Mouse (Mus musculus) lung, embryonic 16.5 days (tissue): ENCODE measurements around the gene Tbck. TPM values are rescaled to one million over a fixed set of nuclear protein-coding genes. Genes with fewer than 3 reads are reported as not detected.

ENCODE experiments used
- ATAC-seq: fragments of 200-750 bp; cut with Nextera tagmentation; 2 replicates; pipeline ENCODE4 v1.8.0; 2017; ENCODE audit warnings: low read depth, mild to moderate bottlenecking, moderate library complexity
- H3K27ac ChIP-seq: fragments of 300-500 bp; sonication (generic); 2 replicates; pipeline ENCODE4 v1.5.1; 2014; ENCODE audit warnings: mild to moderate bottlenecking, control low read depth, low read length
- H3K27me3 ChIP-seq: fragments of 300-500 bp; sonication (generic); 2 replicates; pipeline ENCODE4 v1.6.1; 2014; ENCODE audit warnings: low read depth, low read length, mixed read lengths; ENCODE audit not compliant: control insufficient read depth, insufficient read depth
- H3K36me3 ChIP-seq: fragments of 300-500 bp; sonication (generic); 2 replicates; pipeline ENCODE4 v1.6.1; 2014; ENCODE audit warnings: low read length; ENCODE audit not compliant: control insufficient read depth, insufficient read depth
- H3K4me1 ChIP-seq: fragments of 300-500 bp; sonication (generic); replicated peaks from 2 replicates; pipeline ENCODE4 v1.6.1; 2014; ENCODE audit warnings: low read length, mixed read lengths; ENCODE audit not compliant: control insufficient read depth, insufficient read depth
- H3K4me2 ChIP-seq: fragments of 300-500 bp; sonication (generic); 2 replicates; pipeline ENCODE4 v1.6.1; 2014; ENCODE audit warnings: low read depth, low read length, control low read depth
- H3K4me3 ChIP-seq: fragments of 300-500 bp; sonication (generic); 2 replicates; pipeline ENCODE4 v1.5.1; 2014; ENCODE audit warnings: mild to moderate bottlenecking, low read length, control low read depth
- H3K9ac ChIP-seq: fragments of 300-500 bp; sonication (generic); 2 replicates; pipeline ENCODE4 v1.6.1; 2014; ENCODE audit warnings: low read length, control low read depth
- H3K9me3 ChIP-seq: fragments of 300-500 bp; sonication (generic); 2 replicates; pipeline ENCODE4 v1.6.1; 2016; ENCODE audit warnings: low read length; ENCODE audit not compliant: control insufficient read depth
- WGBS: fragments of 180-500 bp; shearing (Covaris S2); extraction: QIAGEN DNeasy Blood & Tissue Kit; methylation state at CpG from one replicate; pipeline ENCODE4 v1.1.7; 2014; 5-methylcytosine and 5-hydroxymethylcytosine counted together
- polyA plus RNA-seq: library from polyadenylated mRNA; unstranded; fragments of >200 nt; fragmentation: Nextera tagmentation; extraction: Ambion mirVana; gene quantifications from 2 replicates; pipeline ENCODE4 v1.2.1, GENCODE M21; 2015

Gene Tbck
- polyA plus RNA-seq, 1 experiment from 2014 or later: 17.2 TPM

DNA sequence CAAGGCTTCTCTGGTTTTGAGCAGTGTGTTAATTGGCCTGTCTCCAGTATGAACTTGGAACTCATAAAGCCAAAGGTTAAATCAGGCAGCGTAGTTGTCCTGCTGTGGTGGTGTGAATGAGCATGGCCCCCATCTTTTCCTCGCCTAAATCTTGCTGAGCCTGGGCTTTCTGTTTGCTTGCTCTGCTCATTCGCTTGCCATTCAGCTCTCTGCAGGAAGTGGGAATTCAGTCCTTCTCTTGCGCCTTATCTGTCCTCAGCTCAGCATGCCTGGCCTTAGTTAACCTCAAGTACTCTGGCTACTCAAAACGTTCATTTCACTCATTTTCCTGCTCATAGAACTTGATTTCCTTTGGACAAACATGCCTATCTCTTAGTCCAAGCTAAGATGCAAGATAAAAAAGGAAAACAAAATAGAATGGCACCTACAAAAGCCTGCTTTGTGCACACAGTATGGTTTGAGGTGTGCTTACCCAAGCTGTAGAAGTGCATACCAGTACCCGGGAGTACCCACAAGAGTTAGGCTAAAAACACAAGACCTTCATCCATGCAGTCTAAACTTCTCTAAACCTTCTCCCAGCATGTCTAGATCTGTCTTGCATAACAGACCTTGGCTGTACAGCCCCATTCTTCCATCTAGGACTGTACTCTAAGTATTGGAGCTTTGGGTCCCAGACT, 151.3 kb downstream of the Tbck start:
- Histone ChIP-seq H3K36me3 (peaks cover 17% of the 10 kb centered on the region), H3K27me3 (no peaks in the 10 kb centered on the region), H3K9me3 (no peaks in the 10 kb centered on the region), H3K4me3 (no peak overlapping the region), H3K9ac (no peak overlapping the region), H3K4me2 (no peak overlapping the region), H3K27ac (peak overlapping the region; percentile 45; the same call in 1 of the 2 replicates), H3K4me1 (peaks cover 3% of the 10 kb centered on the region; the same call in 1 of the 2 replicates)
- ATAC-seq: peak; percentile 74
- 53% methylated on average over 6 of the region's 6 CpGs for WGBS

DNA sequence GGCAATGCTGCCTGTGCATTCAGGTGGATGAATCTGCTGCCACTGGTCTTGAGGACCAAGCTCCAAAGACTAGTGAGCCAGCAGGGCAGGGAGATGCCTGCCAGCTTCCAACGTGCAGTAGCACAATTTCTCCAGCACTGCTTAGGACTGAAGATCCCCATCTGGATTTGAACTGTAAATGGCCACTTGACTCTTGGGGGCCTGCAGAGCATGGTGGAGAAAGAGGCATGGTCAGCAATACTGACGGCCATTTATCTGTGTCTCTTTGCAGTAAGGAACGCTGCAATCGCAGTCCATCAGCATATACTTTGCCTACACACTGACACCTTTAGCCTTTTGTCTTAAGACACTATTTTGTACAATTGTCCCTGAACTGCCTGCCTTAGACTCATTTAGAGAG, 153.2 kb downstream of the Tbck start:
- Histone ChIP-seq H3K27me3 (no peaks in the 10 kb centered on the region), H3K4me3 (no peak overlapping the region), H3K27ac (no peak overlapping the region), H3K4me1 (no peaks in the 10 kb centered on the region; the same call in 1 of the 2 replicates), H3K9ac (no peak overlapping the region), H3K4me2 (no peak overlapping the region), H3K9me3 (no peaks in the 10 kb centered on the region), H3K36me3 (peaks cover 20% of the 10 kb centered on the region)
- WGBS: 81% methylated on average over 4 of the region's 4 CpGs
- no peak for ATAC-seq

DNA sequence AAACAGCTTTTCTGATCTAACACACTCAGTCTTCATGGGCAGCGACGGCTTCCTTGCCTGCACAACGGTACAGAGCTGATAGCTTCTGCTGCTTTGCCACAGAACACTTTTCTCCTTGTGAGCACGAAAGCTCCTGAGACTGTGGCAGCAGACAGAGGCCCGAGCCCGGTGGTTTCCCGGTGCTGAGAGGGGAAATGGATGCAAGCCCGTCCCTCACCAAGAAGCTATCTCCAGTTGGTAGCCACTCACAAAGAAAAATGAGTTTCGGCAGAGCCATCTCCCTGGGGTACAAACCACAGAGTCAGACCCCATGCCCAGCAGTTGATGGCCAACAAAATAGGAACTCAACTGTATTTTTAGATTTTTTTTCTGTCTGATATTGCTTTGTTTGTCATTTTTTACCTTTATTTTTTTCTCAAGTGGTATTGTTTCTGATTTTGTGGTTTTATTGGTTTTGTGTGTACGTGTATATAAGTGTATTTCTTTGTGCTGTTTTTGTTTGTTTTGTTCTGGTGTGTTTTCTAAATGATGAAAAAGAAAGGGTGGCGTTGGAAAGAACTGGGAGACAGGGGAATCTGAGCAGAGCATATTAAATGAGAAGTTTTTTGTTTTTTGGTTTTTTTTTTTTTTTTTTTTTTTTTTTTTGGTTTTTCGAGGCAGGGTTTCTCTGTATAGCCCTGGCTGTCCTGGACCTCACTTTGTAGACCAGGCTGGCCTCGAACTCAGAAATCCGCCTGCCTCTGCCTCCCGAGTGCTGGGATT, 154.9 kb downstream of the Tbck start:
- no peak for ATAC-seq
- Histone ChIP-seq H3K4me2 (no peak overlapping the region), H3K27me3 (no peaks in the 10 kb centered on the region), H3K9ac (no peak overlapping the region), H3K9me3 (no peaks in the 10 kb centered on the region), H3K4me3 (no peak overlapping the region), H3K4me1 (no peaks in the 10 kb centered on the region; the same call in 1 of the 2 replicates), H3K36me3 (peaks cover 20% of the 10 kb centered on the region), H3K27ac (no peak overlapping the region)
- 90% methylated on average over 15 of the region's 15 CpGs for WGBS

DNA sequence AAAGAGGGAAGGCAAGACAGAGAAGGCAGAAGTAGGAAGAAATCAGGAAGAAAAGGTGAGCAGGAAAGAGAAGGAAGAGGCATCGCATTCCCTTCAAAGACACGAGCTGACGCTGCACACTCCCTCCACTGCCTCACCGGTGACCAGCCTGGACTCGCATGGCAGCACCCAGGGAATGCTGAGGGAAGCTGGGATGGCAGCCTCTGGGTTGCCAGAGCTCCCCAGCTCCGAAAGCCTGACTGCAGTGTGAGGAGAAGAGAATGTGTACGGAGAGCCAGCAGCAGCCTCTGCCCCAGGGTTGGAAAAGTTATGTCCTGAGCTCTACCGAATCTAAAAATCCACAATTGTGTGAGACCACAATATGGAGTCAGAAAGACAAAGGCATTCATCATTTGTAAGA, 155.6 kb downstream of the Tbck start:
- Histone ChIP-seq H3K9ac (no peak overlapping the region), H3K27me3 (no peaks in the 10 kb centered on the region), H3K4me3 (no peak overlapping the region), H3K9me3 (no peaks in the 10 kb centered on the region), H3K27ac (no peak overlapping the region), H3K4me1 (no peaks in the 10 kb centered on the region; the same call in 1 of the 2 replicates), H3K4me2 (no peak overlapping the region), H3K36me3 (peaks cover 20% of the 10 kb centered on the region)
- WGBS: 92% methylated on average over 8 of the region's 8 CpGs
- ATAC-seq: no peak

DNA sequence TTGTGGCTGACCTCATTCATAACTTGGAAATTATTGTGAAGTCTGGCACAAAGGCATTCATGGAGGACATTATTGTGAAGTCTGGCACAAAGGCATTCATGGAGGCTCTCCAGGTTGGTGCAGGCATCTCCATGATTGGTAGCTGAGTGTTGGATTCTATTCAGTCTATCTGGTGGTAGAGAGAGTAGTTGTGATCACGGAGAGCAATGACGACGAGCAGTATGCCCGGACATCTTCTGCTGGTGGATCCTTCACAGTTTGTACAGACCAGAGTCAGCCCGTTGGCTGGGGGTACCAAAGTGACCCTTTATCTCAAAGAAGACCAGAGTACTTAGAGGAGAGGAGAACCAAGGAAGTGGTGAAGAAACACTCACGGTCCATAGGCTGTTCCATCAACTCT, 158.7 kb downstream of the Tbck start:
- H3K4me2 ChIP-seq: no peak overlapping the region
- H3K9ac ChIP-seq: no peak overlapping the region
- no peak overlapping the region for H3K27ac ChIP-seq
- peaks cover 18% of the 10 kb centered on the region for H3K36me3 ChIP-seq
- no peaks in the 10 kb centered on the region for H3K27me3 ChIP-seq
- no peaks in the 10 kb centered on the region for H3K9me3 ChIP-seq
- no peak overlapping the region for H3K4me3 ChIP-seq
- H3K4me1 ChIP-seq: no peaks in the 10 kb centered on the region
- WGBS: 94% methylated on average over 6 of the region's 6 CpGs
- no peak for ATAC-seq

DNA sequence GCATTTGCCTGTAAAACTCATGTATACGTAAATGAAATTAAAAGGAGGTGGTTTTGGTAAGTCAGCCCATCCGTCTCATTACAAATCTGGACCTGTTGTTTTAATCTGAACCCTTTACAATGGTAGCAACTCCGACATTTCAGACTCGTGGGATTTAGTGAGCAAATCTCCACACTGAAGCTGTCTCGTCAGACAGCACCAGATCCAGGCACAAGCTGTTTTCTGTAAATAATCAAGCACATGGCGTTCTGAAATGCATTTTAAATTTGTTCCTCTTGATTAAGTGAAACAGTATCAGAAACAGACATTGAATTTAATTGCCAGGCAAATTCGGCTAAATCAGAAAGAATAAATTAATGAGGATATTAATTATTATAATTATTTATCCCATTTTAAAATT, 165.7 kb downstream of the Tbck start:
- WGBS: 70% methylated on average over 7 of the region's 7 CpGs
- no peaks in the 10 kb centered on the region for H3K27me3 ChIP-seq
- no peak overlapping the region for H3K4me2 ChIP-seq
- no peak overlapping the region for H3K9ac ChIP-seq
- no peaks in the 10 kb centered on the region for H3K36me3 ChIP-seq
- no peaks in the 10 kb centered on the region for H3K9me3 ChIP-seq
- H3K27ac ChIP-seq: no peak overlapping the region
- no peak overlapping the region for H3K4me3 ChIP-seq
- no peak for ATAC-seq
- H3K4me1 ChIP-seq: peaks cover 13% of the 10 kb centered on the region

DNA sequence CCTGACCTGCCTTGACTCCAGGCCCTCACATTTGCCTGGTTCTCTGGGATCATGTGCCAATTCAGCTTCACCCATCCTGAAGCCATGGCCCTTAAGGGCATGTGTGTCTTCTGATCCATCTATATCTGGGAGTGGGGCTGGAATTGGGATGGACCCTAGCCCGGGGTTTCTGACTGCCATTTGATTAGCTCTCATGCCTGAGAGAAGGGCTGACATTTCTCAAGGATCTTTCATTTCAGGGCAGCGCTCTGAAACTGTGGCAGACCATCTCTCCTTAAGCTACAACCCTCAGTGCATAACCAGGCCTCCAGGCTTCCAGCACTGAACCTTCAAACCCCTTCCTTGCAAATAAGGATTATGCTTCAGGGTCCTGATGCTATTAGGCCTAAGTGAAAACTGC, 166.5 kb downstream of the Tbck start:
- Histone ChIP-seq H3K4me3 (no peak overlapping the region), H3K27ac (no peak overlapping the region), H3K9ac (no peak overlapping the region), H3K27me3 (no peaks in the 10 kb centered on the region), H3K9me3 (no peaks in the 10 kb centered on the region), H3K36me3 (no peaks in the 10 kb centered on the region), H3K4me2 (no peak overlapping the region), H3K4me1 (peaks cover 13% of the 10 kb centered on the region)
- ATAC-seq: no peak
- WGBS: 79% methylated on average over 2 of the region's 2 CpGs

DNA sequence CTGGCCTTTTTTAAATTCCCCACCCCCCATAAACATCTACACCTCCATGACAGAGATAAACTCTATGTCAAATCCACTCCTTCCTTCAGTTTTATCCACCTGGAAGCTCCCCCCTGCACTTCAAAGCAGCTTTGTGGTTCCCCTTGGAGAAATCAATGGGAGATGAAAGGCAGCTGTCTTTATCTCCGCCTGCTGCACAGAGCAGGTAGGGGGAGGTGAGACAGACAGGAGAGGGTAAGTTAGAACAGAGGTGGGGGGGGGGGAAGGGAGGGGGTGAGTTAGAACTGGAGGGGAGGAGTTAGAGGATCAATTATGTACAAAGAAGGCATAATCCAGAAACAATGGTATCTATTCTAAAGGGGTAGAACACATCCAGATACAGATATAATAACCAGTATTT, 167.5 kb downstream of the Tbck start:
- H3K9me3 ChIP-seq: no peaks in the 10 kb centered on the region
- no peak overlapping the region for H3K27ac ChIP-seq
- no peak overlapping the region for H3K9ac ChIP-seq
- H3K36me3 ChIP-seq: no peaks in the 10 kb centered on the region
- H3K27me3 ChIP-seq: no peaks in the 10 kb centered on the region
- no peak overlapping the region for H3K4me3 ChIP-seq
- WGBS: 71% methylated on average over 1 of the region's 1 CpGs
- ATAC-seq: no peak
- H3K4me1 ChIP-seq: peaks cover 18% of the 10 kb centered on the region
- H3K4me2 ChIP-seq: no peak overlapping the region

DNA sequence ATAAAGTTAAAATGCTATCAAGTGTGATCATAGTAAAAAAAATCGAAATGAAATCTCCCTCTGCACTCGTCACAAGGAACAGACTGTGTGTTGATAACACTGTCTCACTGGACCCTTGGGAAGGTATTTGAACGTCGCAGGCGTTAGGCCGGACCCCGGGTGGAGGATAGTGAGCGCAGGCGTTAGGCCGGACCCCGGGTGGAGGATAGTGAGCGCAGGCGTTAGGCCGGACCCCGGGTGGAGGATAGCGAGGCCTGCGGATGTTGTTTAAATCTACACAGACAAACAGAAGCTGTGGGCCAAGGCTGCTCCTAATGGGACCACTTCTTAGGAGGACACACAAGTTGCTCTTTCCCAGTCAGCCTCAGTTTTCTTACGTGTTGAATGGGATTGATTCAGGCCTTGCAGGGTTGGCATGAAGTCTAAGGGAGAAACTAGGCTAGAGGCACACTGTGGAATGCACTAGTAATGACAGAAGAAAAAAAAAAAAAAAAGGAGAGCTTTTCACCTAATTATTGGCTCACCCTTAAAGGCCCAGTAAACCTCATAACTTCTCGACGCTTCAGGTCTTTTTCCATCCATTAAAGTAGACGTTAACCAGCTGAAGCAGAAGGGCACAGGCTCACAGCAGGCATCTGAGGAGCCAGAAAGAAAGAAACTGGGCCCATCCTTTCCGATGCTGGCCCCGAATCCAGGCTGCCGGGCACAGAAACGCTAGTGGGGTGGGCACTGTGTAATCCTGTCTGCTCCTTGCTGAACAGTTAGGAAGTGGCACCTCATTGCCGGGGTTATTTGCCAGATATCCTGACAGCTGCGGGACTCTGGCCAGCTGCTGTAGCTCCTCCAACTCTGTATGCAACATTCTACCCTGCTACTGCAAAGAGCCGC, 168.1 kb downstream of the Tbck start:
- peaks cover 20% of the 10 kb centered on the region for H3K4me1 ChIP-seq
- H3K4me2 ChIP-seq: peak overlapping the region; percentile 30
- WGBS: 53% methylated on average over 28 of the region's 28 CpGs
- no peaks in the 10 kb centered on the region for H3K27me3 ChIP-seq
- no peaks in the 10 kb centered on the region for H3K9me3 ChIP-seq
- peak overlapping the region; percentile 87 for H3K27ac ChIP-seq
- no peaks in the 10 kb centered on the region for H3K36me3 ChIP-seq
- peak; percentile 93 for ATAC-seq
- H3K4me3 ChIP-seq: no peak overlapping the region
- H3K9ac ChIP-seq: no peak overlapping the region
